Mouse (Mus musculus) colon, adult 2 months (tissue): Measurements from ENCODE around the gene Gm49373. TPM values are rescaled to one million over a fixed set of nuclear protein-coding genes. Genes with fewer than 3 reads are reported as not detected.

ENCODE experiments used
- polyA plus RNA-seq: library from polyadenylated mRNA; depleted of rRNA; stranded (reverse); fragments of >200 nt; gene quantifications from 2 replicates; pipeline ENCODE4 v1.2.3, GENCODE M21; 2012; rRNA removed

The Gm49373 gene
- 0.12 and 0.20 TPM in 2 replicates for polyA plus RNA-seq

GRCm38 (mm10) chr9:21073044-21073840, at the start of gene Gm49373, which contains the start of gene Fdx1l:
TSS of gene Gm49373 (minus strand) at chr9:21073096.
TSS of gene Fdx1l (minus strand) at chr9:21073614.

GRCm38 (mm10) chr9:21091707-21092320, 18.9 kb upstream of the Gm49373 start, which contains the start of the genes Gm38431 and Raver1:
TSS of gene Gm38431 (minus strand) at chr9:21091997.
TSS of gene Raver1 (minus strand) at chr9:21092008.

GRCm38 (mm10) chr9:21067006-21067684, 5.8 kb downstream of the Gm49373 start, which contains the start of gene Zglp1:
TSS of gene Zglp1 (minus strand) at chr9:21067093.

GRCm38 (mm10) chr9:21031896-21032351, 41.0 kb downstream of the Gm49373 start, which contains the start of gene Icam5:
TSS of gene Icam5 (plus strand) at chr9:21032073.

GRCm38 (mm10) chr9:21029291-21030054, 43.4 kb downstream of the Gm49373 start, which contains the start of gene Icam4:
TSS of gene Icam4 (plus strand) at chr9:21029373.

GRCm38 (mm10) chr9:21015571-21016130, 57.2 kb downstream of the Gm49373 start, which contains the start of gene Icam1:
TSS of gene Icam1 (plus strand) at chr9:21015985.

Other genes starting within 250 kb of the Gm49373 start
- 49.2 and 51.0 TPM in 2 replicates for gene A230050P20Rik, start 204.5 kb downstream of the Gm49373 start, polyA plus RNA-seq
- 6.7 and 9.2 TPM in 2 replicates for gene Angptl6, start 193.4 kb downstream of the Gm49373 start, polyA plus RNA-seq
- 74.6 and 94.0 TPM in 2 replicates for gene Ppan, start 184.9 kb downstream of the Gm49373 start, polyA plus RNA-seq
- gene Eif3g, start 174.5 kb downstream of the Gm49373 start, polyA plus RNA-seq: 106 and 126 TPM in 2 replicates
- gene Dnmt1, start 113.2 kb downstream of the Gm49373 start, polyA plus RNA-seq: 24.0 and 26.8 TPM in 2 replicates
- 4.5 and 6.1 TPM in 2 replicates for gene S1pr2, start 96.3 kb downstream of the Gm49373 start, polyA plus RNA-seq
- gene Mrpl4, start 70.4 kb downstream of the Gm49373 start, polyA plus RNA-seq: 92.4 and 92.9 TPM in 2 replicates
- gene Icam1, start 57.1 kb downstream of the Gm49373 start, polyA plus RNA-seq: 10.2 and 10.9 TPM in 2 replicates
- gene Icam4, start 43.7 kb downstream of the Gm49373 start, polyA plus RNA-seq: 0.20 and 0.69 TPM in 2 replicates
- 0.17 and 0.27 TPM in 2 replicates for gene Icam5, start 41.0 kb downstream of the Gm49373 start, polyA plus RNA-seq
- gene Zglp1, start 6.0 kb downstream of the Gm49373 start, polyA plus RNA-seq: 0.66 and 1.1 TPM in 2 replicates
- gene Fdx1l, start 518 bp upstream of the Gm49373 start, polyA plus RNA-seq: 48.2 and 82.0 TPM in 2 replicates
- gene Gm38431, start 18.9 kb upstream of the Gm49373 start, polyA plus RNA-seq: 14.2 and 36.9 TPM in 2 replicates
- gene Raver1, start 18.9 kb upstream of the Gm49373 start, polyA plus RNA-seq: 64.1 and 72.3 TPM in 2 replicates
- gene Tyk2, start 58.1 kb upstream of the Gm49373 start, polyA plus RNA-seq: 36.9 and 38.6 TPM in 2 replicates
- gene Cdc37, start 76.9 kb upstream of the Gm49373 start, polyA plus RNA-seq: 44.7 and 52.6 TPM in 2 replicates
- 6.9 and 7.2 TPM in 2 replicates for gene Pde4a, start 92.6 kb upstream of the Gm49373 start, polyA plus RNA-seq
- gene Keap1, start 166.3 kb upstream of the Gm49373 start, polyA plus RNA-seq: 110 and 116 TPM in 2 replicates
- 0.17 and 0.19 TPM in 2 replicates for gene S1pr5, start 175.3 kb upstream of the Gm49373 start, polyA plus RNA-seq
- 123 and 143 TPM in 2 replicates for gene Atg4d, start 192.2 kb upstream of the Gm49373 start, polyA plus RNA-seq
- gene Kri1, start 214.9 kb upstream of the Gm49373 start, polyA plus RNA-seq: 17.8 and 22.7 TPM in 2 replicates
- 29.2 and 41.6 TPM in 2 replicates for gene Cdkn2d, start 218.3 kb upstream of the Gm49373 start, polyA plus RNA-seq
- gene Ap1m2, start 239.2 kb upstream of the Gm49373 start, polyA plus RNA-seq: 94.6 and 96.9 TPM in 2 replicates
- 27.3 and 35.5 TPM in 2 replicates for gene Slc44a2, start 247.6 kb upstream of the Gm49373 start, polyA plus RNA-seq